Mouse (Mus musculus): ENCODE data around the gene Ptpn6.
A peak's percentile ranks its signal among the peaks of the same experiment; 100 is the strongest.
"Not testable (repeated sequence)": the region's sequence is repeated elsewhere in the genome, so short reads cannot be mapped to it uniquely, and the experiment has no call there.

Ptpn6 gene

DNA sequence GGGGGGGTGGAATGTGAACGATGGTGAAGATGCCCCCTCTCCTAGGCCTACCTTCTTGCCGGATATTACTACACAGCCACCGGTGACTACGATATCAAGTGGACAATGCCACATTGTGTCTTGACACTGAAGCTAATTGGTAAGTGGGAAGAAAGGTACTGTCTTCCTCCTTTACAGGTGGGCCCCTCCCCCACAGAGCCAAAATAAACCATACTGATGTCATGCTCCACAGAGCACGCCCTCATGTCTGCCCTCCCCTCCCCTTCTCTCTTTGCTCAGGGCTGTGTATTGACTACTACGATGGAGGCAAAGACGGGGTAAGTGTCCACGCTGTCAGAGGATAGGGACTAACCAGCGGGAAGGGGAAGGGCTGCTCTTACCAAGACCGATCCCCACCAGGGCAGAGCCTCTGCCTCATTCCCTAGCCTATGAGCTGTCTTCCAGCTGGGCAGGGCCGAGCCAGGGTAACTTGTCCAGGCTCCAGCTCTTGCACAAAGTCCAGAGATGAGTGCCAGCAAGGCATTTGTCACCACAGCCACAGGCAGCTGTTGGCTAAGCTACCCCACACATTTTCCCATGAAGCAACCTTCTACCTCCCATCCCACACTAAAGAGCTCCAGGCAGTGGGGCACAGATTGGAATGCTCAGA is 38.4 kb downstream of the Ptpn6 start:
- DNase-seq (ENCODE audit: low spot score in 2 of 2), result no peak

DNA sequence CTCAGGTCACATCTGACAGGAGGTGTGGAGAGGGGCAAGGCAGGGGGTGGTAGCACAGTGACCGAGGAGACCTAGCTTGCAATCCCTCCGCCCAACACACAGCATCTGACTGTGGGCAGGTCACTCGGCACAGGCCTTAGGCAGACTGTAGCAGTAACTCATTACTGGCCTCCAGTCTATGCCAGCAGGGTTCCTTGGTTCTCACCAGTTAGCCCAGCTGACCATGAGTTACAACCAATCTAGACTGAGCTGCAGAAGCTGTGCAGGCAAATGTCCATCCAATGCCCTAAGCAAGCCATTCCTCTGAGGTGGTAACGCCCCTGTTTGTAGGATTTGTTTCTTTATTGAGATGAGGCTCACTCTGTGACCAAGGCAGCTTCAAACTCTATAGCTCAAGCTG is 39.1 kb downstream of the Ptpn6 start:
- no peak for DNase-seq (ENCODE audit: low spot score in 2 of 2)

DNA sequence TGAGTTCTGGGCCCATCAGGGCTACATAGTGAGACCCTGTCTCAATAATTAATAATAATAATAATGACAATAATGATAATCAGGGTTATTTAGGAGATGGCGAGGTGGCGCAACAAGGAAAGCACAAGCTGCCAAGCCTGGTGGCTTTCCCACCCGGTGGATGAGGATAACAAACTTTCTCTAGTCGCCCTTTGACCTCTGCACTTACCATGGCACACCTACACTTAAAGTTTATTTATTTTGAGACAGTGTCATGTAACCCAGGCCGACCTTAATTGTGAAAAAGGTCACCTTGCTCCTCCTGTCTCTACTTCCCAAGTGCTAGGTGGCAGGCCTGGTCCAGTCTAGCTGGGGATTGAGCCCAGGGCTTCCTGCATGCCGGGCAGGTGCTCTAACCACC is 39.8 kb downstream of the Ptpn6 start:
- no peak for DNase-seq (ENCODE audit: low spot score in 2 of 2)

DNA sequence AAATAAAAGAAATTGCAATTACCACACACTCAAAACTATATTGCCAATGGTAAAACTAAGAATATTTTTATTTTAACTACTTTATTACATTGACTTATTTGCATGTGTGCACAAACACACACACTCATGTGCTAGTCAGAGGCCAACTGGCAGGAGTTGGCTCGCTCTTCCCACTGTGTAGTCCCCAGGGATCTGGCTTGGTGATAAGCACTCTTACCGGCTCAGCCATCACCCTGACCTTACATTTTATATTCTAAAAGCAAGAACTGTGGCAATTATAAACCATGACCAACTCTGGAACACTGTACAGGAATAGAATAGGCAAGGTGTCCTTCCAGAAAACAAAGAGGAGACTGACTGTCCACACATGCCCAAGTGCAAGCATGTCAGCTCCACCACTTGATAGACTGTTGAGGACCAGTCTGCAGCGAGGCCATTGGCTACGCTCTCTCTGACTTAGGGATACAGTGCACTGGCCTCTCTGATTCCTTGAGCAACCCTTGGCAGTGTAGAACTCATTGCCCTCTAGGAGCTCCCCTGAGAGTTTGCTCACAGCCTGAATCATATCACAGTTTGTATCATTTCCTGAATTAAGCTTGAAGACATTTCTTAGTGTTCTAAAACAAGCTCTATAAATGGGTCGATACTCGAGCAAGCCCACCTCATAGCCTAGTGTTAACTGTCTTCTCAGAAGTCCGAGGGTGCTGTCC is 41.9 kb downstream of the Ptpn6 start:
- no peak for DNase-seq (ENCODE audit: low spot score in 2 of 2)

DNA sequence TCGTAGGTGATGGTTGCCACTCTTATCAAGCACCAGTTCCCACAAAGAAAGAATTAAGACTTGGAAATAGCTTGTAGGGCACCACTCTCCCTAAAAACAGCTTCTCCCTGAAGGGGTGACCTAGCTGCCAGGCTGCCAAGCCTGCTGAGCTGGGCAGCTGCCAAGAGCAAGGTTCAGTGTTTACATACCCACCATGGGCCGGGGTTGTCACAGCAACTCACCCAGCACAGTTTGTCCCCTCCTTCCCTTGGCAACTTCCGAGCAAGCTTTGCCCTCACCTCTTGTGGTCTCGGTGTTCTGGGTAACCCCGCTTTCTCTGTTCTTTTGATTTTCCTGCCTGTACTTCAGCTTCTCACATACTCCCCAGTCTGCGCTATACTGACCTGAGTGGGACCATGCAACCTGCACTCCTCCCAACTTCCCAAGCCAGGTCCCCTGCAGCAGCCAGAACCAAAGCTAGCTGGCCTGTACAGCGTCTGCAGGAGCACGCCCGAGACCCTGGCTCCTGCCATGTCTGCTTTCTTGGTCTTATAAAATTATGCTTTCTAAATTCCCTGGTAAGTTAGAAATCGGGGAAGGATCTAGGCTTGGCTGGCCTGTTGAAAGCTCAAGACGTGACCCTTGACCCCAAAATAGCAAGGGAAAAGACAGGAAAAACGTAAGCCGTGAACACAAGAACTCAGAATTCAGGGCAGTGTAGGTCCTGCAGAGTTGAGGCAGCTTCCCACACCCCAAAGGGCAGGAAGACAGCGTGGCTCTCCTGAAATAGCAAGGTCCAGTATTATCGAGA is 44.2 kb downstream of the Ptpn6 start:
- DNase-seq (ENCODE audit: low spot score in 2 of 2), result peak in 1 of 2 experiments; percentile 57

DNA sequence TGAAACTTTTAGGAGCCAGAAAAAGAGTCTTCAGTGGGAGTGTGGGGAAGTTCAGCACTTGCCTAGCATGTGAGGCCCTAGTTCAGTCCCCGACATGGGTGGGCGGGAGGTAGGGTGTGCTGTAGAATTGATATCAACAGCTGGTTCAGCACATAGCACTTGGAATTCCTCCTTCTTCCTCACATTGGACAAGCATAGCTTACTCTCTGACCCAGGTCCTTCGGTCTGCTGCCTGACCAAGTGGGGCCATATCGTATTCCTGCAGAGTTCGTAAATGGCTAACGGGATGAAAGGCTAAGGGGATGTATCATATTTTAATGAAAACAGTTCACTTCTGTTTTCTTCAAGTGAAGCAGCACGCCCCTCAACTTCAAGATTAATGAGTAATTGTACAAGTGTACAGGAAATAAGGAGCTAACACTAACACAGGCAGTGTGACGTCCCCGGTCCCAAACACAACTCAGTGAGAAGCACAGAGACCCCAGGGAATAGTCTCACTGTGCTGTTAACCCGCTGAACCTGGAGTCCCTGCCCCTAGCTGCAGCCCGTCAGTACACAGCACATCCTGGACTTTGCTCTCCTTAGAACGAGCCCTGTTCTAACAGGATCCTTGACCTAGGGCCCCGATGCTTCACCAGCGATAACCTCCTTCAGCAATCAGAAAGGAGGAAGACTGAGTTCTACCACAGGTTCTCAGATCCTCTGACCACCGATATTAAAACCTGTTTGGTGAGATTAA is 45.1 kb downstream of the Ptpn6 start:
- DNase-seq (ENCODE audit: low spot score in 2 of 2), result no peak

DNA sequence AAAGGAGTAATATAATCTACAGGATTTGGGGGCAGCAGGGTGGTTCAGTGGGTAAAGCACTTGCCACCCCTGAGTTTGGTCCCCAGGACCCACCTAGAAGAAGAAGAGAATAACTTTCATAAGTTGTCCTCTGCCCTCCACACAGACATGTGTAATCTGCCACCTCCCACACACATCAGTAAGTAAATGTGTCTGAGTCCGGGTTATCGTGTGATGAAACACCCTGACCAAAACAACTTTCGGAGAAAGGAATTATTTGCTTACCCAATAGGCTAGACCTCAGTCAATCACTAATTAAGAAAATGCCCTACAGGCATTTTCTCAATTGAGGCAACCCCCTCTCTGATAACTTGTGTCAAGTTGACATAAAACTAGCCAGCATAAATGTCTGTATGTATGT is 48.0 kb downstream of the Ptpn6 start:
- DNase-seq (ENCODE audit: low spot score in 2 of 2), result no peak

DNA sequence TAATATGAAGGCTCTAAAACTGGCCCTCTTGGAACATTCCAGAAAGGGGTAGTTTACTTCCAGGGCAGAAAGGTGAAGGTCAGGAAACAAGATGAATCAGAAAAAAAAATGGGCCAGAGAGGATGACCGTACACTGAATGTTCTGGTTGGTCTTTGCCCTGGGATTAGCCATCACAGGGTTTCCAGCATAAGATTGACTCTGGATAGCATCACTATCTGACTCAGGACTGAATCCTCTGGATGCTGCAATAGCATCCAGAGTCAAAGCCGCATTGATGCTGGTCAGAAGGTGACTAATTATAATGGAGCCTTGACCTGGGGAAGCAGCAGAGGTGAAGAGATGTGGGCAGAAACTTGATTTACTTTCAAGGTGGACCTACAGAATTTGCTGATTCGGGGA is 49.5 kb downstream of the Ptpn6 start:
- no peak for DNase-seq (ENCODE audit: low spot score in 2 of 2)

DNA sequence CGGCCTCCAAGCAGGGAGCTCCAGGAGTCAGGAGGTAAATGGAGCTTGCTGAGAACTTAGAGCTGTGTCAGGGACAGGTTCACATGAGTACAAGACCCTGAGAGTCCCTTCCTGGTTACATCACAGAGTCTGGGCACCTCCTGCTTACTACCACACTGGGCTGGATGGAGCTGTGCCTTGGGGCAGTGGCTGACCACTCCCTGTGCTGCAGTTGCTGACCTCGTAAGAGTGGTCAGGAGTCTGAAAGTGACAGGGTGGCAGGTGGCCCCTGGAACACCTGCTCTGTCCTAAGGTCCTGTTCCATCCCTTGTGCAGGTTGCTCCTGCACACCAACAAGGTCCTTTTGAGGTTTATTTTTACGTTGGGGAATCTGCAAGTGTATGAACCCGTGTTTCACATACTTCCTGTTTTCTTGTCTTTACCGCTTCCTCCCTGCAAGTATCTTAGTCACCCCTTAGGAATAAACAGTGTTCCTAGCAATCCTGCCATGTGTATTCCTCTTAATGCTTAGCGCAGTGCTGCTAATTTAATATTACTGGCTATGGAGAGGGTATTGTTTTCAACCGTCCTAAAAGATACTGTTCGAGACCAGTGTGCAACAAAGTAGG is 50.3 kb downstream of the Ptpn6 start:
- DNase-seq (ENCODE audit: low spot score in 2 of 2), result no peak

DNA sequence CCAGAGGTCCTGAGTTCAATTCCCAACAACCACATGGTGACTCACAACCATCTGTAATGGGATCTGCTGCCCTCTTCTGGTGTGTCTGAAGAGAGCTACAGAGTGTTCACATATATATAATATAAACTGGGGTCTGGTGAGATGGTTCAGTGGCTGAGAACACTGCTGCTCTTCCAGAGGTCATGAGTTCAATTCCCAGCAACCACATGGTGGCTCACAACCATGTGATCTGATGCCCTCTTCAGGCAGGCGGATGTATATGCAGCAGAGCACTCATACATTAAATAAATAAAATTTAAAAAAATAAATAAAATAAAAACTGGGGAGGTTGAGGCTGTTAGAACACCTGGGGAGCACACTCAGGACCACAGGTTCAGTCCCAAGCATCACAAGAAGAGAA is 51.9 kb downstream of the Ptpn6 start:
- DNase-seq (ENCODE audit: low spot score in 2 of 2), result not testable (repeated sequence)

DNA sequence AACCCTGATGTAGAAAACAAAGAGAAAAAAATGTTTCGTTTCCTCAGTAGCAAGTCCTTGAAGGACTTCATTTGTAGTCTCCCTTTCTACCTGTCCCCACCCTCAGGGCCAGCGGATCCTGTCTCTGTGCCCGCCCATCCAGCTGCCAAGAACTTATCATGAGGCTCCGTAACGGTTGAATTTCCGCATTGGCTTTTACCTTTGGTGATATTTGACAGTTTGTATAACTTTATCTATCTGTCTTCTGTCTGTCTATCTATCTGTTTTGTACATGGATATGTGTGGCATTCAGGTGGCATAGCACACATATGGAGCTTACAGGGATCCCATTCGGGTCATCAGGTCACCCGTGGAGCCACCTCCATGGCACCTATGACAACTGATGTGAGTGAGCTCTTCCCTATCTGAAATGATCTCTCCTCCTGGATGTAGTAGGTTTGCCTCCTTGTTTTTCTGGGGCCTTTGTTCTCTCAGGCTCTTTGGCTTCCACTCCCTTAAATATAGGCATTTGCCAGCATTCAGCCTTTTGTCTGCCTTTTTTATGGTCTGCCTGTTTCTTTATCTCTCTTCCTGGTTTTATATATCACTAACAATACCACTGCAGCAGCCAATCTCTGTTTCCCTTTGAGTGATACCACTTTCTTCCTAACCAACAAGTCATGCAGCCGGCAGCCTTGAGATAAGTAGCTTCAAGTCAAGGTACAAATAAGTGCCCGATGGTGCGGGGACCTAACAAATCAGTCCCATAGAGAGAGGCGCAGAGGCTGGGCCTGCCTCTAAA is 52.7 kb downstream of the Ptpn6 start:
- no peak for DNase-seq (ENCODE audit: low spot score in 2 of 2)

DNA sequence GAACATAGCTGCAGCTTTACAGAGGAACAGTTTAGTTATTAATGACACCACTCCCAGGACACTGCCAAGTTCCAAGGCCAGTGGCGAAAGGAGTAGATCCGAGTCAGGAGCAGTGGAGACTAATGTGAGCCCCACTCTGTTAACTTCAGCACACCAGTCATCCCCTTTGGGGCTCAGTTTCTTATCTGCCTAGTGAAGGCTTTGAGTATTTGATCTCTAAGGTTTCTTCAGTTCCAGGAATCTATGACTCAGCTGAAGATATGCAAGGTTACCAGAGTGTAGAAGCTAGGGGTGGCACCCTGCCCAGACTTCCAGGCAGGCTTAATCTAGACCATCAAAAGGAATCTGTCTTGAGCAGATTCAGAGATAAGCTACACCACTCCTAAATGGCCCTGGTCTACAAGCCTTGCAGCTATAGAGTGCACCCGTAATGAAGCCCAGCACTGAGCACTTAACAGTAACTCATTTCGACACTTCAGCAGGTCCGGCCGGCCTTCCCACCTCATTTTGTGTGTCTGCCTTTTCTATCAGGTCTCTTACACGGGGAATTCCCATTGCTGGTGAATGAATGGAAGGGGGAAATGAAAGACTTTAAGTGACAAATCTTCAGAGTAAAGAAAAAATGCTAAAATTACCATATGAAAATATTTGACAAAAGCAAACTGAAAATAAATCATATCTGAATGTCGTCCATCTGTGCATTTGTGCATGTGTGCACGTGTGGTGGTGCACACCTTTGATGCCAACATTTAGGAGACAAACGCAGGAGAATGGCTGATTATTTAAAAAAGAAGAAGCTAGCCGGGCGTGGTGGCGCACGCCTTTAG is 54.7 kb downstream of the Ptpn6 start:
- peak in 1 of 2 experiments; percentile 44 for DNase-seq (ENCODE audit: low spot score in 2 of 2)

DNA sequence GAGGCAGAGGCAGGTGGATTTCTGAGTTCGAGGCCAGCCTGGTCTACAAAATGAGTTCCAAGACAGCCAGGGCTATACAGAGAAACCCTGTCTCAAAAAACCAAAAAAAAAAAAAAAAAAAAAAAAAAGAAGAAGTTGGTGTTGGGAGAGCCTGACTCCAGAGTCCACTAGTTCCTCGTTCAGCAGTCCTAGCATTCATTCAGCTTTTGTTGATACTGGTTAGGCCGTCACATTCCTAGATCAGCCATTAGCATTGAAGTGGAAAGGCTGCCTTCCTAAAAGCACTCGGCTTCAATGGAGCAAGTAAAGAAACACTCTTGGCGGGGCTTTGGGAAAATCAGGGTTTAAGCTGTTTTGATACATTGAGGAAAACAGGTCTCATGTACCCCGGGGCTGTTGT is 56.2 kb downstream of the Ptpn6 start:
- DNase-seq (ENCODE audit: low spot score in 2 of 2), result not testable (repeated sequence)

DNA sequence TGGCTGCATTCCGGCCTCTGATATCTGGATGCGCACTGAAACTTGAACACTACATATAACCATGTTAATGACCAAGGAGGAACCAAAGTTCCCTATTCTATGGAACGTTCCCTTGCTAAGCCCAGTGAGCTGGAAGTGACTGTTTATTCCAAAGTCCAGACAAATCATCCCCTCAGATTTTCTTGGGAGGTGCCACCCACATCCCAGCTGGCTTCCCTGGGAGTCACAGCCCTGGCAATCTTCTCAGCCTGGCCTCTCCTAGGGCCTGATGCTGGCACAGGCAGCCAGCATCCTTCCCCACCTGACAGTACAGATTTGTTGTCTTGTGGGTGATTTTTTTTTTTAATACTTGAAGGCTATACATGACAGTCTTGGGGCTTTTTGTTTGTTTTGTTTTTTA is 59.0 kb downstream of the Ptpn6 start:
- DNase-seq (ENCODE audit: low spot score in 2 of 2), result no peak

DNA sequence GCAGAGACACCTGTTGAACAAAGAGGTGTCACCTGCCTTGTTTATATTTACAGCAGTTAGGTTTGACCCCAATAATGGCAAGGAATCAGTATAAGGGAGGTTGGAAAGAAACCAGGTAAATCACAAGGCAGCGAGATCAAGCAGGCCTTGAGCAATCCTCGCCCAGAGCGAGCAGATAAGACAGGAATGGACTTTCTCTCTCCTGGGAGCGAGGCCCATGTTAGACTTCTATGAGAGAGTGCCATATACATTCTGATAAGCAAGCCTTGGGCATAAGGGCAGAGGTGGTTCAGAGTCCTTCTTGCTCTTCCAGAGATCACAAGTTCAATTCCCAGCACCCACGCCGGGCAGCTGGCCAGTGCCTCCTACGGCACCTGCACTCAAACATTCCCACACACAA is 59.7 kb downstream of the Ptpn6 start:
- no peak for DNase-seq (ENCODE audit: low spot score in 2 of 2)

DNA sequence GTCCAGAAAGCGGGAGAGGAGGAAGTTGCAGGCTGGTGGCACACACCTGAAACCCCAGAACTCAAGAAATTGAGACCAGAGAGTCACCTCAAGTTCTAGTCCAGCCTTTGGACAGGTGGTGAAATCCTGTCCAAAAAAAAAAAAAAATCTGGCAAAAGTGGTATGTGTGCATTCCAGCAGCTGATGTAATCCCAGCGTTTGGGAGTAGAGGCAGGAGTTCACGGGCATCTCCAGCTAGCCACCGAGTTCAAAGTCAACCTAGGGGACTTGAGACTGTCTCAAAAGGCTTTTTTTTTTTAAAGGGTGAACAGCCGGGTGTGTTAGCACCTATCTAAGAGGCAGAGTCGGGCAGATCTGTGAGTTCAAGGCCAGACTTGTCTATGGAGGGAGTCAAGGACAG is 62.3 kb downstream of the Ptpn6 start:
- DNase-seq (ENCODE audit: low spot score in 2 of 2), result no peak

DNA sequence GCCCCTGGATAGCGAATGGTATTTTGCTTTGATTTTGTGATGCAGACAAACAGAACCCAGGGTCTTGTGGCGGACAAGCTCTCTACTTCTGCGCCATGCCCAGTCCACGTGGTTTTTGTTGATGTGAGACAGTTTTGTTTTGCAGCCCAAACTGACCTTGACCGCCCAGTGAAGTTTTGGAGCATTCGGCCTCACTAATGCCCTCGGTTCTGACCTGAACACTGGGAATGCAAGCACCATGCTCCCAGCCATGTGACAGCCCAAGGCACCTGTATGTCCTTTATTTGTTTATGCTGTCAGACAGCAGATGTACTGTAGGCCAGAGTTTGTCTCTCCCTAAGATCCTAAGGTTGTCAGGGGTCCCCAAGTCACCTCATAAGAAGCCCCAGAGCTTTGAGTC is 63.9 kb downstream of the Ptpn6 start:
- DNase-seq (ENCODE audit: low spot score in 2 of 2), result no peak

DNA sequence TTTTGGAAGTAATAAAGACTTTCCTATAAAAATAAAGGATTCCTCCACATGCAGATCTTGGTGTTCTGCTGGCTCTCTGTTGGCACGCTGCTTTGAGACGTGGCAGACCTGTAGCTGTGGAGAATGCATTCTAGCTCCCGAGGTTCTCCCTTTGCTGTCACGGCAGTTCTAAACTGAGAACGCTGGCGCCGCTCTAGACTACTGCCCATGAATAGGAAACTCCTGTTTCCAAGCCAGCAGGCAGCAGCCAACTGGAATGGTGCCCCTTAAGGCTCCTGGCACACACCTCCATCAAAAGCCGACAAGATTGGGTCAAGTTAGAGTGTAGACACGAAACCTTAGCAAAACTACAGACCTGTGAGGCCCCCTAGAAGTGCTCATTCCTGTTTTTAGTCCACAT is 64.9 kb downstream of the Ptpn6 start:
- no peak for DNase-seq (ENCODE audit: low spot score in 2 of 2)

DNA sequence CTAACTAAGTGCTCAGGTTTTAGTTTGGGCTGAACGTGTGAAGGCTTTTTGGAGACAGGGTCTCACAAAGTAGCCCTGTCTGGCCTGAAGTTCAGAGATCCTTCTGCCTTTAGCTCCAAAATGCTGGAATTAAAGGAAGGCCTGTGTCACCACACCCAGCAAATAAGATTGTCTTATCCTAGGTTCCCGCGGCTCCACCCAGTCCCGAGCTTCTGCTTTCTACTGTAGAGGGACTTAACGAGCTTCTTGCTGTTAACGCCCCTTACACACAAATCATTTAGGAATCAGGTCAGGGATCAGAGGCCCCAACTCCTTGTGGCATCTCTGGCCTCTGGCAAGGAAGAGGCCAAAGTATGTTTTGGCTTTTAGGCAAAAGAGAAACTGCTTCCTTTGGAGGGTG is 66.4 kb downstream of the Ptpn6 start:
- DNase-seq (ENCODE audit: low spot score in 2 of 2), result no peak
